Mouse (Mus musculus) induced T-regulatory cell, adult 2 months (primary cell): Measurements from ENCODE around the gene Crip2.

ENCODE experiments used
- DNase-seq: peaks from one replicate; pipeline ENCODE4 v3.0.0-alpha.2; 2012; ENCODE audit warnings: low read depth

Crip2 gene

DNA sequence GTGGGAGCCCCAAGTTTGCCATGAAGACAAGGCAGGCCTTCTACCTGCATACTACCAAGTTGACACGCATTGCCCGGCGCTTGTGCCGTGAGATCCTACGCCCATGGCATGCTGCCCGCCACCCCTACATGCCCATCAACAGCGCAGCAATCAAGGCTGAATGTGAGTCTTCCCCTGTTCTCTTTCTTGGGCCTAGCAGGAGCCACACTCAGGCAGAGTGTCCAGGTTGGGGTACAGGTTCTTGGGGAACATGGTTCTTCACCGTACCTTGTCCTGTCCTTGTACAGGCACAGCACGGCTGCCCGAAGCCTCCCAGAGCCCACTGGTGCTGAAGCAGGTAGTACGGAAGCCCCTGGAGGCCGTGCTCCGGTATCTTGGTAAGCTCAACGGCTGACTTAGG, 8.4 kb upstream of the Crip2 start:
- DNase-seq, result no peak

DNA sequence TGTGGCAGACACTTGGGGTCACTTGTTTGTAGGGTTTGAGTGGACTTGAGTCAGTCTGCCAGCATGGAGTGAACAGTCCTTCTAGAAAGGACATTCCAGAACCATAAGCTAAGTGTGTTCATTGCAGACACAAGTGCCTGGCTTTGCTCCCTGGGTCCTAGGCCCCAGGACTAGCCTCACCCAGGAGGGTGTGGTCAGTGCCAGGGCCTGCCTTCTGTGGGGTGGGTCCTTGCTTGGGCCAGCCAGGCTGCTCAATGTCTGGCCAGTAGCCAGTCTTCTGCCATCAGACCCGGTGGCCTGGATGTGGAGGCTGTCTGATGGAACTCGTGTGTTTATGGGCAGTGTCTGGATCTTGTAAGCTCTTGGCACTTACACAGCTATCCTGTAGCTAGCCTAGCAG, 7.5 kb upstream of the Crip2 start:
- no peak for DNase-seq

DNA sequence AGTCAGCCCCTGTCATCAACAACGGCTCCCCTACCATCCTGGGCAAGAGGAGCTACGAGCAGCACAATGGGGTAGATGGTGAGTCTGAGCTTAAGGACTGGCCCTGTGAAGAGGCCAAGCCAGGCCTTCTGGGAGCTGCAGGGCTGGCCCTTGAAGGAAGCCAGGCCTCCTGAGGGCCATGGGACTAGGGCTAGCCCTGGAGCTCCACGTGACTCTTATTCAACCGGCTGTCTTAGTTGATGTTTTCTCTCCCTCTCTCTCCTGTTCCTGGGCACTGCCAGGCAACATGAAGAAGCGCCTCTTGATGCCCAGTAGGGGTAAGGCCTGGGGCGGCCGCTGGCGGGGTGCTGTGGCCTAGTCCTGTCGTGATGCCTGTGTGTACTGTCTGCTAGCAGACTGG, 6.8 kb upstream of the Crip2 start:
- no peak for DNase-seq

DNA sequence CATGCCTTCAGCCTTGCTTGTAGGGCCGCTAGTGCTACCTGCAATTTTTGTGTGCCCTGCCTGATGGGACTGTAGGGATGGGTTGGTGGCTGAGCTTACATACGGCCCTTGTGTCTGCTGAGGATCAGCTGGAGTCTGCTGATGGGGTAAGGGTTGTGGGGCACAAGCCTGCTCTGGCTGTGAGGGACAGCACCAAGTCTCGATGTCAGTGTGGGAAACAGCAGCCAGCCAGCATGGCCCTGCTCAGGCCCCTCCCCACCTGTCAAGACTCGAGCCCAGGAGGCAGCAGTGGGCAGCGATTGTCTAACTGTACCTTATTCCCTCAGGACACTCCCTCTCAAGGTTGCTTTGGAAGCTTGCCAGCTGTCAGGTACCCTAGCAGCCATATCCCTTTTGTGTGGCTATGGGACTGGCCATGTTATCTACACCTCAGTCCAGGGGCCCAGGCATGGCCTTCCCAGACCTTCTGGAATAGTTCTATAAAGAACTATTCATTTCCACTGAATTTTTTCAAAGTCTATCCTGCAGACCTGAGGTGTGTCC, 6.1 kb upstream of the Crip2 start:
- DNase-seq, result no peak

- DNase-seq, result no peak
Measured at GRCm38 (mm10) chr12:113134502-113134901, 5.5 kb upstream of the Crip2 start.

GRCm38 (mm10) chr12:113135401-113135800, 4.6 kb upstream of the Crip2 start:
- no peak for DNase-seq

DNA sequence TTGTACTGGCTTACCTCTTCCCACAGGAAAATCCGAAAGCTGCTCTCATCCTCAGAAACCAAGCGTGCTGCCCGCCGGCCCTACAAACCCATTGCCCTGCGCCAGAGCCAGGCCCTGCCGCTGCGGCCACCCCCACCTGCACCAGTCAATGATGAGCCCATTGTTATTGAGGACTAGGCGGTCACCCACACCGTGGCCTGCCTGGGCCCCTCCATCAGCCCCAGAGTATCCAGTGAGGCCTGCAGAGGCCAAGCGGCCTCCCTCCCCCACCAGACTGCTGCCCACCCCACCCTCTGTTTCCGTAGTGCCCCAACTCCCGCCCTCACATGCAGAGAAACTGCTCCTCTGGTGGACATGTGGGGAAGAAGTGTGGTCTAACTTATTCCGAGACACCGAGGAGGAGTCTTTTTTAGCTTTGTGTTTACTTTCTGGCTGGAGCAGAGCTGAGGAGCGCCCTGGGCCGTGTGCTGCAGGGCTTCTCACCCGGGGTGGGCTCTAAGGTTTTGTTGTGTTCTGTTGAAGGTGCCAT, 3.5 kb upstream of the Crip2 start:
- DNase-seq, result no peak

GRCm38 (mm10) chr12:113137260-113138213, 2.5 kb upstream of the Crip2 start:
- no peak for DNase-seq

GRCm38 (mm10) chr12:113138291-113138690, 1.7 kb upstream of the Crip2 start:
- no peak for DNase-seq

DNA sequence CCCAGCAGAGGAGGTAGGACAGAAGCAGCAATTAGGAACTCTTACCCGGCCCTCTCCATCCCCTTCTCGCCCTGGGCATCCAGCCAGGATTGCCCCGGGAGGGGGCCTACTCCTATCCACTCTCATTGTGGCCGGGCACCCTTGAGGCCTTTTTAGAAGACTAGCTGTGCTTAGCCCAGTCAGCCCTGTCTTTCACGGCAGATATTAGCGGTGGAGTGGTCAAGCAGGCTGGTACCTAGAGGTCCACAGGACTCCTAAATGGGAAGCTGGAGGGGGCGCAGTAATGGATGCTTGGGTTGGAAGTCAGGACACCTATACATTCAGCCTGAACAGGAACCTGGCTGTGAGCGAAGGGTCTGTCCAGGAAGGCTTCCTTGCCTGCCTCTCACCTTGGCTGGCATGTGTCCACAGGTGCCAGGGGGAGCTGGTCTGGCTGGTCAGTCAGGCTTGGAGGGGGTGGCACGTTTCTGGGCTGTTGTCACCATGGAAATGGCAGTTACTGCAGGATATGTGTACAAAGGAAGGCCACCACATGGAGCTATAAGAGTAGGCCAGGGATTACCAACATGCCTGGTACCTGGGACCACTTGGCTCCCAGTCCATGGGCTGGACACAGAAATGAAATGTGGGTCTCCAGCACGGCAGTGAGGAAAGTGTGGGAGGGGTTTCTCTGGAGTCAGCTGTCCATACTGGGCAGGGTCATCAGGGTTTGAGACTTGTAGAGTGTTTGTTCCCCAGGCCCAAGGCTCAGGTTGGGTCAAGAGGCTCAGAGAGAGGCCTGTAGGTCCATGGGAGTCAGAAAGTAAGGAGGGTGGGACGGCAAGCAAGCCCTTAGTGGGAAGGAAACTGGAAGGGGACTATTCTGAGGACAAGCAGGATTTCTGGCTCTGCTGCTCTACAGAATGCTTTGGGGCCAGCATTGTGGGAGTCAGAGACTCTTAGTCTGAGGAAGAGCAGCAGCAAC, 853 bp upstream of the Crip2 start:
- DNase-seq, result peak; percentile 23

DNA sequence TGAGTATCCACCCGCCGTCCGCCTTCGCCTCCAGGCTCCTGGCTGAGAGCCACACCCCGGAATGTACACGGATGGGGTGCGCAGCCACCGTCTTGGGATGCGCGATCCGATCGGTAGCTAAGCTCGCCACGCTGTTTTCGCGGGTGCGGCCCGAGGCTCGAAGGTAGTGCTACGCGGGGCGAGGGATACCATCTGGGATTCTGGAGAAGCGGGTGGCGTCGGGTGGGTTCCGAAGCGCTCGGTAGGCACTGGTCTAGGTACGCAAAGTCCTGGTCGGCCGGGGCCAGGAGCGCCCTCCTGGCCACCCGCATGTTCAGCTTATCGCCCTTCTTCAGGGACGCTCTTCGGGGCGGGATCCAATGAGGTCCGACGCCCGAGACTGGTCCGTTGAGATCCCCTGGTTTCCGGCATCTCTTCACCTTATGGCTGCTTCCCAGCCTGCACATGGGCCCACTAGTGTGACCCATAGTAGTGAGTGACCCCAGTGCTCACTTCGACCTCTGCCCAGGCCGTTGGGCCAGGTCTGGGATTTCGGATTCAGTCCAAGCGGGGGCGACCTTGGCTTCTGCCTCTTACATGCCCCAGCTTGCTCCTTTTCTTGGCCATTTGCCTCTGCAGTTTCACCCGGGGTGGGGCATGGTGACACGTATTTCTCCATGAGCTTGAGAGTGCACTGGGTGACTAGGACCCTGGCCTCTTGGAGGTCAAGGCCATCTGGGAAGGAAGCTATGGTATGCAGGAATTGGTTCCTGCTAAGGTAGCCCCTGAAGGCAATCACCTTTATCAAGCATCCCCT, 778 bp downstream of the Crip2 start:
- peak; percentile 47 for DNase-seq

GRCm38 (mm10) chr12:113141531-113141973, 1.5 kb downstream of the Crip2 start:
- DNase-seq, result peak; percentile 44

- no peak for DNase-seq
Measured at GRCm38 (mm10) chr12:113142021-113142975, 2.3 kb downstream of the Crip2 start.

GRCm38 (mm10) chr12:113143164-113143563, 3.1 kb downstream of the Crip2 start:
- DNase-seq, result peak; percentile 28

DNA sequence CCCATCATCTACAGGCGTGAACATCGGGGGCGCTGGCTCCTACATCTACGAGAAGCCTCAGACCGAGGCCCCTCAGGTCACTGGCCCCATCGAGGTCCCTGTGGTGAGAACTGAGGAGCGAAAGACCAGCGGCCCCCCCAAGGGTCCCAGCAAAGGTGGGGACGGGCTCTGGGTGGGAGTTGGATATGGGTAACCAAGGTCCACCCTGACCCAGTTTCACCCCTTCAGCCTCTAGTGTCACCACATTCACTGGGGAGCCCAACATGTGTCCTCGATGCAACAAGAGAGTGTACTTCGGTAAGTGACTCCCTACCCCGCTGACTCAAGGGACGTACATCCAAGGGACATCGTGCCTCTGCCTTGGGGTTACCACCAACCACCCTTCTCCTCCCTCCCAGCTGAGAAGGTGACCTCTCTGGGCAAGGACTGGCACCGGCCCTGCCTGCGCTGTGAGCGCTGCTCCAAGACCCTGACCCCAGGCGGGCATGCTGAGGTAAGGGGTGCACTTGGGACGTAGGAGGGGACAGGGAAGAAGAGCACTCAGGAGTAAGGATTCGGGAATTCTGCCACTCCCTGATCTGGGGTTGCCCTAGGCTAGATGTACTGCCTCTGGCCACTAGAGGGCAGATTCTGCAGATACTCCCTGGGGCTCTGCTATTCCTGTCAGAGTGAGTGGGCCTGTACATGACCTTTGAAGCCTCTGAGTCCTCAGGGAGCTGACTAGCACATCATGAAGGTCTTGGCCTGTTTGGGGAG, 4.1 kb downstream of the Crip2 start:
- DNase-seq, result peak; percentile 79

DNA sequence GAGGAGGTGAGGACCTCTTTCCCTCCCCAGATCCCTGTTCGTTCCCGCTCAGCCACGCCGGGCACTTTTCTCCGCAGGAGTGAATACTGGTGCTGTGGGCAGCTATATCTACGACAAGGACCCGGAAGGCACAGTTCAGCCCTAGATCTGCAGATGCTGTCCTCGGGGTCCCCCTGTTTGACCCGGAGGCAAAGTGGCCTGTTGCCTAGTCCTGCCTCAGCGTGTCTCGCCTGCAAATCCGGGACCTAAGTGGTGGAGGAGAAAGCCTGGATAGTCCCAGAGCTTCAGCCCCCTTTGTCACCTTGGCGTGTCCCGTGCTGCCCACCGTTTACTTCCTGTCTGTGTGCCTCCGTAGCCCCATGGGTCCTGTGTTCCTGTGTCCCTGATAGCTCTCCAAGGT, 4.8 kb downstream of the Crip2 start:
- DNase-seq, result no peak

DNA sequence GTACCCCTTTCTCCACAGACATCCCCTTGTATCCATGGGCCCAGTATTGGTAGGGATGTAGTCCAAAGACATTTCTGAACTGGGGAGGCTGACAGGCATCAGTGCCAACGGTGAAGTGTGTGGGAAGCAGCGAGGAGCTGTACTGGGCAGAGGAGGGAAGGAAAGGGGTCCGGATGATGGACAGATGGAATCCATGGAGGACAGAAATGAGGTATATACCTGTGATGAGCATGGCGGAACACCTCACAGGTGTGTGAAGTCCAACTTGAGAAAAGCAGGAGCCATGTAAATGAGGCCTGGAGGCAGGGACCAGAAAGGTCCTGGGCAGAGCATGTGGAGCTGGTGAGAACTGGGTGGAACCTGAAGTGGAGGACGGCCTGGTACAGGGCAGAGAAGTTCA, 5.6 kb downstream of the Crip2 start:
- peak; percentile 28 for DNase-seq

DNA sequence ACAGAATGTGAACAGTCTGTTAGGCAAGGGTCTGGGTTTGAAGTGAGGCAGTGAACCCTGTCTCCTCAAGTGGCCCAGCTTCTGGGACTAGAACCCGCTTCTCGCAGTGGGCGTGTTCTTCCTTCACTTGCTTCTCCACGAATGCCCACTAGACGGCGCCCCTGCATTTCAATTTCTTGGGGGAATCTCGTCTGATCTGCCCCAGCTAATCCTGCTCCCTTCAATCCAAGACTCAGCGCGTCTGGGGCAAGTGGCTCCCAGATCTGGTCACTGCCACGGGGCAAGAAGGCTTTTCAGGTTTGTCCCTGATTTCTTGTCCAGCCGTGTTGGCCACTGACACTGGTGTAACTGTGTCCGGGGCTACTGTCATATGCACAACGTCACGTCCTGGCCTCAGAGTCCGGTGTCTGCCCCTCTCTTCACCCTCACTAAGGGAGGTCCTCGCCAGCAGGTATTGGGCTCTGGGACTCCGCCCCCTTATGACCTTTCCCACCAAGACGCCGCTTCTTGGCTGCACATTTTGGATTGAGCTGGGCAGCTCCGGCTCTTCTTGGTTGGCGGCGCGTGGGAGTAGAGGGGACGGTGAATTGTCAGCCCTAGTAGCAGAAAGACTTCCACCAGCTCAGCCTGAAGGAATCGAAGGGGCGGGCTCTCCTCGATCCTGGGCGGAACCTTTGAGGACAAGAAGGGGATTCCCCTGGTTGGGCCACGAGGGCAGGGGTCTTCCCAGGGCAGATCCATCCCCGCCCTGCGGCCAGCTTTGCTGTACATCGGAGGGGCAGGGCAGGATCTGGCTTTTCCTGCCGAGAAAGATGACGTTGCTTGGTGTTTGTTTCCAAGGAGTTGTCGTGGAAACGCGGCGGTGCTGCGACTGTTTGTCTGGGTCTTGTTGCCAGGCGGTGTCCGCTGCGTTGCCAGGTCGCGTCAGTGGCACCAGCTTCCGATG, 6.3 kb downstream of the Crip2 start, which contains the start of gene Crip1:
Gene Crip1, plus strand, starts transcription at position 205 of the 946 bp plus-strand sequence.
- DNase-seq, result peak; percentile 96
